Mouse (Mus musculus): ENCODE results near the gene Ipmk.

DNA sequence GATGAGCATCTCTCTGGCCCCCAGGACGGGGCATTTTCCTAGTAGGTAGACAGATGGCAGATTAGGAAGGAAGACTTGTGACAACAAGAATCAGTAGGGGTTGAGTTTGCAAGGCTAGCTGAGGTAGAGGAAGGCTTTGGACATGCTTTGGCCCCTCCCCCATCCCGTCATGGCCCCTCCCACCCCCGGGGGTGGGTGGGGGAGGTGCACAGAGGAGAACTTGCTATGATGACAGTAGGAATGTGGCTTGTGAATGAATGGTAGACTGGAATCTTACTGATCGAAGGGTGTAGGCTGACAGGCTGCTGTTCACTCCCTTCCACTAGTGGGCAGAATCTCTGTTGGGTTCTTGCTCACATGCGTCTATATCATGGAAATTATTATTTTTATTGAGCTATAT, 74.0 kb downstream of the Ipmk start:
- TF ChIP-seq CTCF (IDR thresholded peaks at IDR 0.05; ENCODE audit: extremely low read depth, insufficient read depth, low read length) (no peak), POLR2A (IDR thresholded peaks at IDR 0.05; ENCODE audit: extremely low read depth, insufficient read depth, low read length) (no peak)
